Mouse (Mus musculus) spleen, postnatal 10 days (tissue): Measurements from ENCODE around the gene Tmem218.

ENCODE experiments used
- DNase-seq, 2 experiments: peaks; one replicate each; pipeline ENCODE4 v3.0.0; 2021 to 2022; ENCODE audit warnings: low spot score in 2 of 2

The Tmem218 gene

GRCm38 (mm10) chr9:37207929-37208411, at the start of gene Tmem218:
TSS of gene Tmem218 (plus strand) at chr9:37208223.
- DNase-seq, result peak; percentile 76 to 87

DNA sequence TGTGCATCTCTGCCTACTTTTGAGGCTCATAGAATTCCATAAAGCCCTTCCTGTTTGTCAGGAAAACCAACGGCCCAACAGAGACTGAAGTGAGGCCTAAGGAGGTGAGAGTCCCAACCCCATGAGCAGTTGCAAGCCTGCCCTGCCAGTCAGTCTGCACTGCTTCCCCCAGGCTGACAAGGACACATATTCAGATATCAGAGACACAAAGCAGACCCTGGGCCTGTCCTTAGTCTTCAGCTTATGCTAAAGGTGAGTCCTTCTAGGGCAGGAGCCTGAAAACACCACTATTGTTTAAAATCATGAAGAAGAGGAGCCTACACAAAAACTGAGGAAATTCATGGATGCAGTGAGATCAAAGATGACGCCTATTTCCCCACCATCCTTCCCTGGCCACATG, 47.3 kb upstream of the Tmem218 start:
- no peak for DNase-seq

- no peak for DNase-seq
These were observed 41.1 kb upstream of the Tmem218 start for GRCm38 (mm10) chr9:37166899-37167298.

GRCm38 (mm10) chr9:37173376-37173775, 34.6 kb upstream of the Tmem218 start:
- no peak for DNase-seq

- no peak for DNase-seq
These were observed 32.0 kb upstream of the Tmem218 start for GRCm38 (mm10) chr9:37176002-37176401.

- DNase-seq, result peak; percentile 15 to 66
These were observed 30.9 kb upstream of the Tmem218 start for GRCm38 (mm10) chr9:37177107-37177506.

GRCm38 (mm10) chr9:37177551-37177950, 30.5 kb upstream of the Tmem218 start:
- DNase-seq, result no peak

GRCm38 (mm10) chr9:37178911-37179310, 29.1 kb upstream of the Tmem218 start:
- DNase-seq, result no peak

- no peak for DNase-seq
These were observed 28.4 kb upstream of the Tmem218 start for GRCm38 (mm10) chr9:37179596-37179995.

DNA sequence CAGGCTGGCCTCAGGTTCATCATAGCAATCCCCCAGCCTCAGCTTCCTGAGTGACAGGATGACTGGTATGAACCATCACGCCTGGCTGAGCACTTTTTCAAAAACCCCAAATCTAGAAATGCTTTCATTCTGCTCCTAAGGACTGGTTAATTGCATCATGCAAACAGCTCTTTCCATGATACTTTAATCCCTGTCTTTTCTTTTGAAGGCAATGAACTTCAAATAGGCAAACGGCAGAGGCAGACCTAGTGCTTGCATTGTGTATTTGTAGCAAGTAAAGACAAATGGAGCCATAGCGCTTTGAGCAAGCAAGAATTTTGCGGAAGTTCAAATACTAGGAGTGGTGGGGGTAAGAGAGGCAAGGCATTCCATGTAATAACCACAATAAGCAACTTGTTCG, 26.4 kb upstream of the Tmem218 start:
- no peak for DNase-seq

- DNase-seq, result no peak
These were observed 24.8 kb upstream of the Tmem218 start for GRCm38 (mm10) chr9:37183176-37183575.

DNA sequence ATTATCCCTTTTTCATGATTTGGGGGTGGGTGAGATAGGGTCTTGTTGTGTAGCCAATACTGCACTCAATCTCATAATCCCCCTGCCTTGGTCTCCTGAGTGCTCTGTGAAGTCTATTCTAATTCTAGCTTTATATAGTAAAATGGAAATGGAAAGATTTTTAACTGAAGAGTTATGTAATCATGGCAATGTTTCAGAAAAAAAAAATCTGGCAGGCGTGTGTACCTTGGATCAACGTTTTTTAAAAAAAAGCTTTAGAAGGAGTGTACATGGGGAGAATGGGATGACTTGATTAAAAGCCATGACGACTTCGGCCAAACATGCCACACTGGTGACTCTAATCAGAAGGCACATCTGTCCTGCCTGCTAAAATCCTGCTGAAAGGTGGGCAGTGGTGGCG, 20.6 kb upstream of the Tmem218 start:
- no peak for DNase-seq

GRCm38 (mm10) chr9:37188024-37188423, 20.0 kb upstream of the Tmem218 start:
- no peak for DNase-seq

- no peak for DNase-seq
These were observed 11.0 kb upstream of the Tmem218 start for GRCm38 (mm10) chr9:37197067-37197466.

GRCm38 (mm10) chr9:37200414-37200813, 7.6 kb upstream of the Tmem218 start:
- DNase-seq, result no peak

- no peak for DNase-seq
These were observed 4.1 kb upstream of the Tmem218 start for GRCm38 (mm10) chr9:37203884-37204283.

DNA sequence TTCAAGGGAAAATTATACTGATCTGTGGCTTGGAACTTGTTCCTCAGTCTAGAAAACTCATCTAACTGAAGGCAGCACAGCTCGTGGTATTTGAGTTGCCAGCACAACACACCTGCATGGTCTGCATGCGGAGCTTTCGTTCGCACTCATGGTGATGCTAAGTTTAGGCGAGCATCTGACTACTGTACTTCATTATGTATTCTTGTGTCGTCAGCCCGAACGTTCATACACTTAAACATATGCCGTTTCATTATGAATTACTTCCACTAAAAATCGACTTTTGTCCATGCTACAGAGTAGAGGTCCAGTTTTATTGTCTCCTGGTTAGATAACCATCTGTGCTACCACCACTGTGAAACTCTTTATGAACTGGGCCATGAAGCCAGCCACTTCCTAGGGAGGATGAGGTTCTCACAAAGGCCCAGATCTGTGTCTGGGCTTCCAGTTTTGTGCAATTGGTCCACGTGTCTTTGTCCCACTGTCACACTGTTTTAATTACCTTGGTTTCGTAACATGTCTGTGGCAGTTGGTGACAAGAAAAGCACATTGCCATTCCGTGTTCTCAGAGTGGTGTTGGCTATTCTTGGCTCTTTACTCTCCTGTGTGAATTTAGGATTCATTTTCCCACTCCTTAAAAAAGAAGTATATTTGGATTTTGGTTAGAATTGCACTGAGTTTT, 5.2 kb downstream of the Tmem218 start:
- DNase-seq, result no peak

GRCm38 (mm10) chr9:37214327-37215060, 6.5 kb downstream of the Tmem218 start:
- no peak for DNase-seq

- no peak for DNase-seq
These were observed 12.7 kb downstream of the Tmem218 start for GRCm38 (mm10) chr9:37220755-37221154.

DNA sequence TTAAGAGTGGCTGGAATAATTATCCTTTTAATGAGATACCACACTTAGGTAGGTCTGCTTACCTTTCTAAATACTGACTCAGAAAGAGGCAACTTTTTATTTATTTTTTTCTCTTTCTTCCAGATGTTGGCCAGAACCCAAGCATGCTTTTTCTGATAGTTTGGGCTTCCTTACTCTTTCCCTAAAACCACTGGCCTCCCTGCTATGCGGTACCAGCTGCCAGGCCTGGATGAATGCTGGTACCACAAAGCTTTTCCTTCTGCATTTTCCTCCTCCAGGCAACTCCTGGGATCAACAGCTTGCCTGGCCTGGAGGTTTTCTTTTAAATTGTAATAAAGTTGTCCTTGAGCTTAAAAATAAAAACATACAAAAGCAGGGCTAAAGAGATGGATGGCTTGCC, 17.6 kb downstream of the Tmem218 start:
- DNase-seq, result no peak

- DNase-seq, result peak in 1 of 2 experiments; percentile 48
These were observed 21.9 kb downstream of the Tmem218 start for GRCm38 (mm10) chr9:37229880-37230325.

DNA sequence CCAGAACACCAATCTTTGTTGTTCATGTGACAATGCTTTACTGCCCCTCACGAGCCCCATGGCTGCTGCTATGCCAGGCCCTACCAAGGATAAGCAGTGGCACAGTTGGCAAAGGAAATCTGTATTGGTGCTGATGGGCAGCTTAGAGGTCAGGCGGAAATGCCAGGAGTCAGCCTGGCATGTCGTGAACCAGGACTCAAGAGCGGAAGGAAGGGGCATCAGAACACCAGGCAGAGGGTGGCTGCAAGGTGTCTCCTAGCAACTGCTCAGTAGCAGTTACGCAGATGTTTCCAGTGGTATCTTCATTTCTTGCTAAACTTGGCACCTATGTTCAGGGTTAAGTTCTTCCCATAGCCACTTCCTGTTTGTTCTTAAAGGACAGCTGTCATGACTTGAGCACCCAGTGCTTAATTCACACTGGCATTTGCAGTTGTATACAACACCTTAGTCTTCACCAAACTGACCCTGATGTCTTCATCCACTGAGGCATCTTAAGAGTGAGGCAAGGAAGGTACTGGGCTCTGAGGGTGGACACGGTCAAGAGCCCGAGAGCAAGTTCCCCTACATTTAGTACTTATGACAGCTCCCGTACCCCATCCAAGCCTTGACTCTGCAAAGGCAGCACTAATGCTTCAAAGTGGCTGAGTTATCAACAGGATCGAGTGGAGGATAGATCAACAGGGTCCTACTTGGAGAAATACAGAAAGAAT, 22.6 kb downstream of the Tmem218 start:
- DNase-seq, result no peak
